ENCODE assay signal across 8 mouse cellular contexts in the genomic region with DNA sequence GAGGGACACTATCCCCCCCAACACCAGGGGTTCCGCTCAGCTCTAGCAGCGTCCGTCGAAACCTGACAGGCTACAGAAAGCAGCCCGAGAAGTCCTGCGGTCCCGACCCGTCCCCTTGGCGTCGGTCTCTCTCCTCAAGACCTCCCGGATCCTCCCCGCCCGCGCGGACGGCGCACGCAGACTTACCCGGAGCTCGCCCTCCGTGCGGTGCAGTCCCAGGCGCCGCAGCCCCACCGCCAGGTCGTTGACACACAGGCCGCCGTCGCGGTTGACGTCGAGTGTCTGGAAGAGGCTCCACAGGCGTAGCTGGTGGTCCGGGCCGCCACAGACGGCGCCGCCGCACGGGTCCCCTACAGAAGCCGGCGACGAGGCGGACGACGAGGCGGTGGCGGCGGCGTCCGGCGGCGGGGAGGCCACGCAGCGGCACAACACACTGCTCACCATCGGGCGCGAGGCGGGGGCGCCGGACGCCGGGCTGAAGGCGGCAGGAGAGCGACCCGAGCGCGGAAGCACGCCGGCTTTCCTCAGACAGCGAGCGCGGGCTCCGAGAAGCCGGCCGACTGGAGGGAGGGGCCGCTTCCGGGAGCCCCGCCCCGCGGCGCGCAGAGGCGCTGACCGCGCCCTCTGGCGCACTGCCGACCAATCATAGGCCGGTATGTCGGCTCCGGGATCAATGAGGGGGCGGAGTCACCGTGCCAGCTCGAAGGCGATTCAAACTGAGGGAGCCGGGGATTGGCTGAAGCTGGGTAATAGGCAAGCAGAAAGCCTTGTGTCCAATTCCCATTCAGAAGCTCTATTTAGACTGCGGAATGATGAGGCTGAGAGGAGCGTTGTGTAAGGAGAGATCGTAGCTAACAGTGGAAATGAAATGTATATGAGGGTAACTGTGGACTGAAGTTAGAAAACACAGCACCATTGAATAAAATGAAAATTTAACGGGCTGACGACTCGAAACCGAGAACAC. TPM values are rescaled to one million over a fixed set of nuclear protein-coding genes. Genes with fewer than 3 reads are reported as not detected.
DNase-seq lines count a peak whose midpoint lies in the region; ATAC-seq and TF ChIP-seq lines count a peak whose summit lies in the region.

Slc25a25 (minus strand) TSS at position 565 of the 964 bp plus-strand sequence.

- H3K27me3 ChIP-seq in forebrain, embryonic 16.5 days (replicated peaks; ENCODE audit: control insufficient read depth, insufficient read depth, low read length), result no peaks in the 10 kb centered on the region
- no peaks in the 10 kb centered on the region for H3K27me3 ChIP-seq in lung, embryonic 14.5 days (ENCODE audit: insufficient read depth, low read length)
- no peaks in the 10 kb centered on the region for H3K27me3 ChIP-seq in thymus, adult 2 months (ENCODE audit: control insufficient read depth, insufficient read depth, low read length)

- TF ChIP-seq CTCF in layer of hippocampus, adult 2 months (conservative IDR thresholded peaks at IDR 0.05), result no peak
- TF ChIP-seq CTCF in lung, embryonic 14.5 days (IDR thresholded peaks at IDR 0.05; ENCODE audit: low read depth), result no peak
- TF ChIP-seq CTCF in olfactory bulb, adult 2 months (IDR thresholded peaks at IDR 0.05; ENCODE audit: insufficient read depth, low read depth, low read length), result no peak
- TF ChIP-seq CTCF in thymus, adult 2 months (IDR thresholded peaks at IDR 0.05; ENCODE audit: borderline replicate concordance, control insufficient read depth, extremely low read depth, insufficient read depth, low read length, poor library complexity), result peak; percentile 47

- under 1% methylated on average over 103 of the region's 103 CpGs for WGBS in forebrain, embryonic 16.5 days
- under 1% methylated on average over 103 of the region's 103 CpGs for WGBS in lung, embryonic 14.5 days
- under 1% methylated on average over 103 of the region's 103 CpGs for WGBS in olfactory bulb, adult 2 months
- under 1% methylated on average over 103 of the region's 103 CpGs for WGBS in thymus, adult 2 months

- H3K4me3 ChIP-seq in ES-E14 (ENCODE audit: insufficient read depth in 1 of 2, low read depth in 1 of 2, low read length in 2 of 2, poor library complexity in 1 of 2, severe bottlenecking in 1 of 2), result peak within 1 kb of the TSS; percentile 85 to 91
- peak within 1 kb of the TSS; percentile 78 for H3K4me3 ChIP-seq in forebrain, embryonic 16.5 days (replicated peaks; ENCODE audit: low read length)
- peak within 1 kb of the TSS; percentile 84 for H3K4me3 ChIP-seq in layer of hippocampus, adult 2 months
- H3K4me3 ChIP-seq in lung, embryonic 14.5 days (ENCODE audit: low read depth, low read length), result peak within 1 kb of the TSS; percentile 82
- peak within 1 kb of the TSS; percentile 62 for H3K4me3 ChIP-seq in olfactory bulb, adult 2 months (ENCODE audit: insufficient read depth, low read depth, low read length)
- H3K4me3 ChIP-seq in thymus, adult 2 months (ENCODE audit: control insufficient read depth, insufficient read depth, low read length), result peak within 1 kb of the TSS; percentile 73

- H3K36me3 ChIP-seq in ES-E14 (ENCODE audit: control insufficient read depth, insufficient read depth, low read length, poor library complexity, severe bottlenecking), result no peaks in the 10 kb centered on the region
- no peaks in the 10 kb centered on the region for H3K36me3 ChIP-seq in forebrain, embryonic 16.5 days (ENCODE audit: control insufficient read depth, insufficient read depth)
- H3K36me3 ChIP-seq in lung, embryonic 14.5 days (ENCODE audit: insufficient read depth), result 0 out of 2 replicates have a peak, but pooled peaks cover 5% of the 10 kb centered on the region
- no peaks in the 10 kb centered on the region for H3K36me3 ChIP-seq in thymus, adult 2 months (ENCODE audit: control insufficient read depth, insufficient read depth, low read length)

- H3K9me3 ChIP-seq in ES-E14 (ENCODE audit: control insufficient read depth, insufficient read depth, low read depth, low read length), result no peaks in the 10 kb centered on the region
- no peaks in the 10 kb centered on the region for H3K9me3 ChIP-seq in forebrain, embryonic 16.5 days (ENCODE audit: control insufficient read depth, low read length)
- H3K9me3 ChIP-seq in lung, embryonic 14.5 days (ENCODE audit: low read depth, low read length), result no peaks in the 10 kb centered on the region

- peak within 1 kb of the TSS; percentile 83 for H3K9ac ChIP-seq in ES-E14 (ENCODE audit: insufficient read depth, low read depth, low read length, poor library complexity, severe bottlenecking)
- peak within 1 kb of the TSS; percentile 75 for H3K9ac ChIP-seq in forebrain, embryonic 16.5 days (replicated peaks; ENCODE audit: low read depth, low read length)
- H3K9ac ChIP-seq in lung, embryonic 14.5 days, result peak within 1 kb of the TSS; percentile 77

- peak; percentile 76 for TF ChIP-seq POLR2A in olfactory bulb, adult 2 months (IDR thresholded peaks at IDR 0.05; ENCODE audit: insufficient read depth, low read depth, low read length)
- peak; percentile 91 for TF ChIP-seq POLR2A in thymus, adult 2 months (IDR thresholded peaks at IDR 0.05; ENCODE audit: control insufficient read depth, extremely low read depth, insufficient read depth, low read length, poor library complexity)

- intact Hi-C loops in heart, postnatal 36 days (cut with DNase I), result no loop called here

- peak; percentile 88 for ATAC-seq in forebrain, embryonic 16.5 days
- peak; percentile 84 for ATAC-seq in lung, embryonic 14.5 days (ENCODE audit: insufficient read depth)

- in situ Hi-C loops in ES-E14 (cut with MboI; ENCODE audit: low sequenced_read_pairs in 2 of 2, unreplicated experiment in 2 of 2), result no loop called here

- H3K4me2 ChIP-seq in forebrain, embryonic 16.5 days (ENCODE audit: low read length), result peak within 1 kb of the TSS; percentile 77
- H3K4me2 ChIP-seq in lung, embryonic 14.5 days, result peak within 1 kb of the TSS; percentile 94

- no peak within 1 kb of the TSS; the same call in 1 of the 2 replicates for H3K27ac ChIP-seq in ES-E14 (ENCODE audit: insufficient read depth, low read depth, low read length, poor library complexity, severe bottlenecking)
- H3K27ac ChIP-seq in forebrain, embryonic 16.5 days (ENCODE audit: low read length), result peak within 1 kb of the TSS; percentile 99
- H3K27ac ChIP-seq in layer of hippocampus, adult 2 months, result peak within 1 kb of the TSS; percentile 95
- peak within 1 kb of the TSS; percentile 92 for H3K27ac ChIP-seq in lung, embryonic 14.5 days (ENCODE audit: low read depth)
- H3K27ac ChIP-seq in olfactory bulb, adult 2 months (ENCODE audit: insufficient read depth, low read depth, low read length), result peak within 1 kb of the TSS; percentile 98
- H3K27ac ChIP-seq in thymus, adult 2 months (ENCODE audit: control insufficient read depth, insufficient read depth, low read length), result peak within 1 kb of the TSS; percentile 75

- peaks cover 5 to 25% of the 10 kb centered on the region in 2 experiments; a peak in 2 of 4 replicates for H3K4me1 ChIP-seq in ES-E14 (ENCODE audit: control insufficient read depth in 2 of 2, insufficient read depth in 2 of 2, low read length in 2 of 2, poor library complexity in 1 of 2)
- H3K4me1 ChIP-seq in forebrain, embryonic 16.5 days (replicated peaks; ENCODE audit: control insufficient read depth, insufficient read depth, low read length), result peaks cover 34% of the 10 kb centered on the region
- peaks cover 18% of the 10 kb centered on the region; the same call in 1 of the 2 replicates for H3K4me1 ChIP-seq in lung, embryonic 14.5 days (ENCODE audit: insufficient read depth)
- H3K4me1 ChIP-seq in olfactory bulb, adult 2 months (ENCODE audit: control insufficient read depth, insufficient read depth, low read length), result peaks cover 19% of the 10 kb centered on the region
- peaks cover 35% of the 10 kb centered on the region for H3K4me1 ChIP-seq in thymus, adult 2 months (replicated peaks; ENCODE audit: control insufficient read depth, insufficient read depth, low read length)

- peak; percentile 96 for DNase-seq in ES-E14 (ENCODE audit: low read depth, low spot score)
- peak; percentile 98 for DNase-seq in cerebellum, adult 11-12 months
- DNase-seq in heart, postnatal 36 days, result peak; percentile 97 to 98
- peak; percentile 97 for DNase-seq in layer of hippocampus, adult 2 months (ENCODE audit: low spot score in 2 of 2)
- peak; percentile 99 for DNase-seq in lung, embryonic 14.5 days
- DNase-seq in thymus, adult 2 months, result peak; percentile 96

TF ChIP-seq in ES-E14, 5 proteins besides CTCF, POLR2A, EP300 and RAD21:
- no peak for TF ChIP-seq HCFC1 (IDR thresholded peaks at IDR 0.05; ENCODE audit: borderline replicate concordance, insufficient read depth, low read length)
- no peak for TF ChIP-seq CHD2 (IDR thresholded peaks at IDR 0.05; ENCODE audit: low read depth, low read length)
- TF ChIP-seq ZC3H11A (IDR thresholded peaks at IDR 0.05; ENCODE audit: borderline replicate concordance, low read depth, low read length), result no peak
- TF ChIP-seq ZNF384 (IDR thresholded peaks at IDR 0.05; ENCODE audit: low read depth, low read length), result no peak
- no peak for TF ChIP-seq MAFK (IDR thresholded peaks at IDR 0.05; ENCODE audit: insufficient read depth, low read depth, low read length)
TF ChIP-seq in ES-E14: peak in this region for 0.

RNA-seq across cellular contexts. Expression of gene Slc25a25, which starts in this region (rescaled TPM):
- 22.1 and 23.4 TPM in 2 replicates for total RNA-seq in ES-E14 (2012; rRNA removed)
- polyA plus RNA-seq in forebrain, embryonic 16.5 days (2015; fragmentation: Nextera tagmentation; extraction: Ambion mirVana), result 46.9 and 47.7 TPM in 2 replicates
- 10 to 100 TPM in 1 of 2 experiments, 1 to 10 TPM in 1; 4.8 to 12.4 TPM for total RNA-seq in heart, postnatal 36 days (2021)
- total RNA-seq in layer of hippocampus, adult 2 months (2021), result 10 to 100 TPM; 54.5 to 57.6 TPM
- polyA plus RNA-seq in lung, embryonic 14.5 days (2014; fragmentation: Nextera tagmentation; extraction: Ambion mirVana), result 16.3 and 19.5 TPM in 2 replicates
- polyA plus RNA-seq in olfactory bulb, adult 2 months (2012; ENCODE audit: insufficient read depth, insufficient read length, low replicate concordance, missing spikeins), result 221 TPM in 1 of 2 replicates, not detected in the other
- polyA plus RNA-seq in thymus, adult 2 months (2012; rRNA removed), result 25.3 and 29.3 TPM in 2 replicates
